Mouse (Mus musculus) heart, embryonic 15.5 days (tissue): ENCODE data around the gene Gins2. TPM values are rescaled to one million over a fixed set of nuclear protein-coding genes. Genes with fewer than 3 reads are reported as not detected.

Source experiments
- ATAC-seq: fragments of 200-750 bp; cut with Nextera tagmentation; replicated peaks from 2 replicates; pipeline ENCODE4 v1.8.0; 2017; ENCODE audit warnings: low read depth, moderate TSS enrichment; ENCODE audit not compliant: insufficient number of reproducible peaks, insufficient read depth, low FRiP score
- H3K27ac ChIP-seq: fragments of 300-500 bp; sonication (generic); 2 replicates; pipeline ENCODE4 v1.5.1; 2015; ENCODE audit warnings: mild to moderate bottlenecking, inconsistent platforms
- H3K27me3 ChIP-seq: fragments of 300-500 bp; sonication (generic); 2 replicates; pipeline ENCODE4 v1.6.1; 2015; ENCODE audit warnings: inconsistent platforms
- H3K36me3 ChIP-seq: fragments of 300-500 bp; sonication (generic); 2 replicates; pipeline ENCODE4 v1.6.1; 2015; ENCODE audit warnings: mild to moderate bottlenecking, inconsistent platforms
- H3K4me1 ChIP-seq: fragments of 300-500 bp; sonication (generic); replicated peaks from 2 replicates; pipeline ENCODE4 v1.6.1; 2015; ENCODE audit warnings: inconsistent platforms
- H3K4me2 ChIP-seq: fragments of 300-500 bp; sonication (generic); 2 replicates; pipeline ENCODE4 v1.6.1; 2015; ENCODE audit warnings: inconsistent platforms, mild to moderate bottlenecking, moderate library complexity
- H3K4me3 ChIP-seq: fragments of 300-500 bp; sonication (generic); 2 replicates; pipeline ENCODE4 v1.5.1; 2015; ENCODE audit warnings: mild to moderate bottlenecking, inconsistent platforms
- H3K9ac ChIP-seq: fragments of 300-500 bp; sonication (generic); 2 replicates; pipeline ENCODE4 v1.6.1; 2015; ENCODE audit warnings: mild to moderate bottlenecking, inconsistent platforms
- H3K9me3 ChIP-seq: fragments of 300-500 bp; sonication (generic); replicated peaks from 2 replicates; pipeline ENCODE4 v1.6.1; 2016; ENCODE audit warnings: inconsistent platforms
- WGBS: fragments of 180-500 bp; shearing (Covaris S2); methylation state at CpG from one replicate; pipeline ENCODE4 v1.1.7; 2015; ENCODE audit warnings: mixed read lengths; 5-methylcytosine and 5-hydroxymethylcytosine counted together
- polyA plus RNA-seq: library from polyadenylated mRNA; unstranded; fragments of >200 nt; fragmentation: Nextera tagmentation; extraction: Ambion mirVana; gene quantifications from 2 replicates; pipeline ENCODE4 v1.2.1, GENCODE M21; 2015

The Gins2 gene
- polyA plus RNA-seq, 1 experiment from 2014 or later: 43.9 TPM

- Histone ChIP-seq H3K4me2 (no peak overlapping the region), H3K9me3 (no peaks in the 10 kb centered on the region), H3K4me1 (peaks cover 99% of the 10 kb centered on the region), H3K27me3 (no peaks in the 10 kb centered on the region), H3K4me3 (no peak overlapping the region), H3K36me3 (peaks cover 8% of the 10 kb centered on the region; the same call in 1 of the 2 replicates), H3K9ac (no peak overlapping the region), H3K27ac (no peak overlapping the region)
- ATAC-seq: no peak
- 83% methylated on average over 24 of the region's 24 CpGs for WGBS
Measured at GRCm38 (mm10) chr8:120553441-120554123, 35.5 kb downstream of the Gins2 start.

GRCm38 (mm10) chr8:120552509-120552908, 36.6 kb downstream of the Gins2 start:
- Histone ChIP-seq H3K9ac (no peak overlapping the region), H3K27me3 (no peaks in the 10 kb centered on the region), H3K9me3 (no peaks in the 10 kb centered on the region), H3K4me1 (peaks cover 99% of the 10 kb centered on the region), H3K4me2 (no peak overlapping the region), H3K27ac (peak overlapping the region; percentile 89), H3K36me3 (peaks cover 8% of the 10 kb centered on the region; the same call in 1 of the 2 replicates), H3K4me3 (no peak overlapping the region)
- no peak for ATAC-seq
- 77% methylated on average over 11 of the region's 11 CpGs for WGBS

- Histone ChIP-seq H3K27me3 (no peaks in the 10 kb centered on the region), H3K36me3 (peaks cover 8% of the 10 kb centered on the region; the same call in 1 of the 2 replicates), H3K4me2 (peak overlapping the region; percentile 53), H3K9ac (no peak overlapping the region), H3K27ac (peak overlapping the region; percentile 89), H3K4me1 (peaks cover 99% of the 10 kb centered on the region), H3K4me3 (no peak overlapping the region), H3K9me3 (no peaks in the 10 kb centered on the region)
- ATAC-seq: no peak
- WGBS: 69% methylated on average over 3 of the region's 3 CpGs
Measured at GRCm38 (mm10) chr8:120551677-120551980, 37.5 kb downstream of the Gins2 start.

- Histone ChIP-seq H3K4me3 (peak overlapping the region; percentile 14; the same call in 1 of the 2 replicates), H3K27ac (peak overlapping the region; percentile 89), H3K4me1 (peaks cover 99% of the 10 kb centered on the region), H3K9me3 (no peaks in the 10 kb centered on the region), H3K36me3 (peaks cover 8% of the 10 kb centered on the region; the same call in 1 of the 2 replicates), H3K4me2 (peak overlapping the region; percentile 53), H3K9ac (0 out of 2 replicates have a peak overlapping the region, but pooled peaks have one; percentile 0), H3K27me3 (no peaks in the 10 kb centered on the region)
- ATAC-seq: peak; percentile 63
- WGBS: 57% methylated on average over 11 of the region's 11 CpGs
Measured at GRCm38 (mm10) chr8:120550937-120551676, 38.0 kb downstream of the Gins2 start.

- H3K9me3 ChIP-seq: no peaks in the 10 kb centered on the region
- 0 out of 2 replicates have a peak overlapping the region, but pooled peaks have one; percentile 0 for H3K9ac ChIP-seq
- H3K4me1 ChIP-seq: peaks cover 99% of the 10 kb centered on the region
- peak overlapping the region; percentile 89 for H3K27ac ChIP-seq
- no peaks in the 10 kb centered on the region for H3K27me3 ChIP-seq
- WGBS: 33% methylated on average over 12 of the region's 12 CpGs
- H3K4me3 ChIP-seq: peak overlapping the region; percentile 14; the same call in 1 of the 2 replicates
- H3K36me3 ChIP-seq: peaks cover 8% of the 10 kb centered on the region; the same call in 1 of the 2 replicates
- peak overlapping the region; percentile 53 for H3K4me2 ChIP-seq
- no peak for ATAC-seq
Measured at GRCm38 (mm10) chr8:120550430-120550829, 38.7 kb downstream of the Gins2 start.

- no peaks in the 10 kb centered on the region for H3K27me3 ChIP-seq
- WGBS: 39% methylated on average over 11 of the region's 11 CpGs
- H3K4me1 ChIP-seq: peaks cover 99% of the 10 kb centered on the region
- H3K4me2 ChIP-seq: peak overlapping the region; percentile 53
- peaks cover 8% of the 10 kb centered on the region; the same call in 1 of the 2 replicates for H3K36me3 ChIP-seq
- H3K27ac ChIP-seq: peak overlapping the region; percentile 89
- no peak for ATAC-seq
- no peaks in the 10 kb centered on the region for H3K9me3 ChIP-seq
- H3K4me3 ChIP-seq: 0 out of 2 replicates have a peak overlapping the region, but pooled peaks have one; percentile 2
- H3K9ac ChIP-seq: peak overlapping the region; percentile 50
Measured at GRCm38 (mm10) chr8:120549922-120550321, 39.2 kb downstream of the Gins2 start.

- Histone ChIP-seq H3K4me1 (peaks cover 98% of the 10 kb centered on the region), H3K9ac (peak overlapping the region; percentile 50), H3K4me3 (0 out of 2 replicates have a peak overlapping the region, but pooled peaks have one; percentile 2), H3K4me2 (peak overlapping the region; percentile 45), H3K9me3 (no peaks in the 10 kb centered on the region), H3K36me3 (peaks cover 6% of the 10 kb centered on the region; the same call in 1 of the 2 replicates), H3K27ac (peak overlapping the region; percentile 89), H3K27me3 (no peaks in the 10 kb centered on the region)
- WGBS: 29% methylated on average over 25 of the region's 25 CpGs
- ATAC-seq: no peak
Measured at GRCm38 (mm10) chr8:120549321-120549921, 39.7 kb downstream of the Gins2 start.

- 33% methylated on average over 16 of the region's 16 CpGs for WGBS
- Histone ChIP-seq H3K9me3 (no peaks in the 10 kb centered on the region), H3K27ac (peak overlapping the region; percentile 48), H3K4me1 (peaks cover 99% of the 10 kb centered on the region), H3K27me3 (no peaks in the 10 kb centered on the region), H3K36me3 (no peaks in the 10 kb centered on the region), H3K9ac (peak overlapping the region; percentile 18; the same call in 1 of the 2 replicates), H3K4me3 (no peak overlapping the region), H3K4me2 (peak overlapping the region; percentile 37; the same call in 1 of the 2 replicates)
- ATAC-seq: no peak
Measured at GRCm38 (mm10) chr8:120548313-120548761, 40.8 kb downstream of the Gins2 start.

- no peaks in the 10 kb centered on the region for H3K36me3 ChIP-seq
- H3K4me3 ChIP-seq: no peak overlapping the region
- 68% methylated on average over 9 of the region's 9 CpGs for WGBS
- H3K27ac ChIP-seq: peak overlapping the region; percentile 35; the same call in 1 of the 2 replicates
- no peak for ATAC-seq
- H3K9me3 ChIP-seq: no peaks in the 10 kb centered on the region
- H3K27me3 ChIP-seq: no peaks in the 10 kb centered on the region
- H3K4me2 ChIP-seq: no peak overlapping the region
- H3K4me1 ChIP-seq: peaks cover 99% of the 10 kb centered on the region
- H3K9ac ChIP-seq: peak overlapping the region; percentile 5; the same call in 1 of the 2 replicates
Measured at GRCm38 (mm10) chr8:120547562-120547961, 41.5 kb downstream of the Gins2 start.

- H3K4me2 ChIP-seq: no peak overlapping the region
- H3K27me3 ChIP-seq: no peaks in the 10 kb centered on the region
- 79% methylated on average over 5 of the region's 5 CpGs for WGBS
- no peak for ATAC-seq
- no peaks in the 10 kb centered on the region for H3K36me3 ChIP-seq
- no peaks in the 10 kb centered on the region for H3K9me3 ChIP-seq
- no peak overlapping the region for H3K4me3 ChIP-seq
- peak overlapping the region; percentile 87 for H3K27ac ChIP-seq
- H3K9ac ChIP-seq: no peak overlapping the region; the same call in 1 of the 2 replicates
- H3K4me1 ChIP-seq: peaks cover 95% of the 10 kb centered on the region
Measured at GRCm38 (mm10) chr8:120544155-120544554, 44.9 kb downstream of the Gins2 start.
